Mouse (Mus musculus): ENCODE results near the gene Zdhhc23. TPM values are rescaled to one million over a fixed set of nuclear protein-coding genes. Genes with fewer than 3 reads are reported as not detected.

Zdhhc23 gene
- 0.59 and 1.4 TPM in 2 replicates for total RNA-seq (2015)
- total RNA-seq (2017): 0.54 and 0.62 TPM in 2 replicates

- ATAC-seq (replicated peaks; ENCODE audit: poor library complexity): peak; percentile 67
Observed at GRCm38 (mm10) chr16:43979328-43980109, at the start of gene Zdhhc23. Gene Zdhhc23, minus strand, starts transcription at chr16:43979791.

DNA sequence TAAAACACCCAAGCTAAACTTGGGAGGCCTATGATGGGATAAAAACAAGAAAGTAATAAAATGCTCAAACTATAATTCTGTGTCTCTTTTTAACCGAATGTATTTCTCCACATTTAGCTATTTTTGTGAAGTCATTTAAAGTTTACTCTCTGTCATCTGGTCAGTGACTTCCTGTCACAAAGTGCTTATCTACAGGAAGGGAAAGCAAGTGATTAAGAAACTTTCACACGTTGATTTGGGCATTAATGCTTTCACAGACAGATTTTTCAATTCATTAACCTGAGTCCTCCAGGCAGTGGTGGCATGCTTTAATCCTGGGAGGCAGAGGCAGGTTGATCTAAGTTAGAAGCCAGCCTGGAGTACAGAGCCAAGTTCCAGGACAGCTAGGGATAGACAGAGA lies 49.7 kb upstream of the Zdhhc23 start:
- ATAC-seq (replicated peaks; ENCODE audit: poor library complexity): 0 out of 2 replicates have a peak, but pooled peaks have one; percentile 24

DNA sequence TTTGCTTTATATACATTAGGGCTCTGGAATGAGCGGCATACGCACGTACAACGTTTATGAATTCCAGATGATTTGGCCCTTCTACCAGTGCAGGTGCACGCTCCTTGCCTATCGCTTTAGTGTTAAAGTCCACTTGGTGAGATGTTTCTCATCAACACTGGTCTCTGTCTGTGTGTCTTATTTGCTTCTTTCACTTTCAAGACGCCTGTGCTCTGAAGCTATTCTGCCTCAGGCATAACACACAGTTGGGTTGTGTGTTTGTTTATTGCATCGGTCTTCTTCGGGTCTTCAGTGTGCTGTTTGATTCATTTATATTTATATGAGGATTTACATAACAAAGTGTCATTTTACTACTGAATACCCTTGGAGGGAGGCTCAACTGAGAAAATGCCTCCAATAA lies 47.2 kb upstream of the Zdhhc23 start:
- ATAC-seq (replicated peaks; ENCODE audit: poor library complexity): no peak

DNA sequence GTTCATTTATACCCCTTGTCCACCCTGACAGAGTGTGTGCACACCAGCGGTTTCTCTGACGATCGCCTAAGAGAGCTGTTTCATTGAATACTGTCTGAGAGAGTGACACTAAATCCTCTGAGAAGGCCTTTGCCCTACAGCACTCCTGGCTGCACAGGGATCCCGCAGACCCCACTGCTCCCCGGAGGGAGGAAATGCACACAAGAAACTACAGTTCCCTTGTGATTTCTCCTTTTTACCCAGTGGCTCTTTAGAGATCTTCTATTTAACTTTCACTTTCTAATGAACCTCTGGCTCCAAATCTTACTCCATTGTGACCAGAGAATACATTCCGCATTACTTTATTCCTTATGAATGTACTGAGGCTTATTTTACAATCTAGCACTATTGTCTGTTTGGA lies 46.6 kb upstream of the Zdhhc23 start:
- ATAC-seq (replicated peaks; ENCODE audit: poor library complexity): peak; percentile 71

- ATAC-seq (replicated peaks; ENCODE audit: poor library complexity): 0 out of 2 replicates have a peak, but pooled peaks have one; percentile 10
Observed at GRCm38 (mm10) chr16:44018986-44019548, 39.5 kb upstream of the Zdhhc23 start.

GRCm38 (mm10) chr16:44018372-44018771 lies 38.8 kb upstream of the Zdhhc23 start:
- peak; percentile 90 for ATAC-seq (replicated peaks; ENCODE audit: poor library complexity)

- no peak for ATAC-seq (replicated peaks; ENCODE audit: poor library complexity)
Observed at GRCm38 (mm10) chr16:44017707-44018106, 38.1 kb upstream of the Zdhhc23 start.

DNA sequence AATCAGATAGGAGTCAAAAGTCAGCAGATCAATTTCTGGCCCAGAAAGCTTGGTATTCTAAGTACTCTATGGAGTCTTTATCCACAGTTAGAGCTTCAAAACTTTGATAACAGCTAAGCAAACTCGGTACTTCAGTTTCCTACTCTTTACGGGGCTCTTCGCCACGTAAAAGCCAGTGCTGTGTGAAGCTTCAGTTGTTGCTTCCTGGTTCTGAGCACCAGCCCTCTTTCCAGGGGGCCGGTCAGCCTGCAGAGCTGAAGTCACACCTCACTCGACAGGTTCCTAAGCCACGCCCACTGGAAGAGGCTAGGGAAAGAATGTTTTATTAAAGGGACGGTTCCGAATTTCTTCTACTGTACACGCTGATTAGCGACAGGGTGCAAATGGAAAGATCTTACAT lies 36.6 kb upstream of the Zdhhc23 start:
- peak; percentile 80 for ATAC-seq (replicated peaks; ENCODE audit: poor library complexity)

- ATAC-seq (replicated peaks; ENCODE audit: poor library complexity): no peak
Observed at GRCm38 (mm10) chr16:44015416-44016158, 36.0 kb upstream of the Zdhhc23 start.

GRCm38 (mm10) chr16:44011010-44011409 lies 31.4 kb upstream of the Zdhhc23 start:
- no peak for ATAC-seq (replicated peaks; ENCODE audit: poor library complexity)

- ATAC-seq (replicated peaks; ENCODE audit: poor library complexity): peak; percentile 98
Observed at GRCm38 (mm10) chr16:44002086-44002485, 22.5 kb upstream of the Zdhhc23 start.

- ATAC-seq (replicated peaks; ENCODE audit: poor library complexity): no peak
Observed at GRCm38 (mm10) chr16:43999541-43999940, 19.9 kb upstream of the Zdhhc23 start.

- no peak for ATAC-seq (replicated peaks; ENCODE audit: poor library complexity)
Observed at GRCm38 (mm10) chr16:43999111-43999510, 19.5 kb upstream of the Zdhhc23 start.

- ATAC-seq (replicated peaks; ENCODE audit: poor library complexity): no peak
Observed at GRCm38 (mm10) chr16:43994623-43995022, 15.0 kb upstream of the Zdhhc23 start.

- no peak; the same call in 1 of the 2 replicates for ATAC-seq (replicated peaks; ENCODE audit: poor library complexity)
Observed at GRCm38 (mm10) chr16:43986299-43986698, 6.7 kb upstream of the Zdhhc23 start.

DNA sequence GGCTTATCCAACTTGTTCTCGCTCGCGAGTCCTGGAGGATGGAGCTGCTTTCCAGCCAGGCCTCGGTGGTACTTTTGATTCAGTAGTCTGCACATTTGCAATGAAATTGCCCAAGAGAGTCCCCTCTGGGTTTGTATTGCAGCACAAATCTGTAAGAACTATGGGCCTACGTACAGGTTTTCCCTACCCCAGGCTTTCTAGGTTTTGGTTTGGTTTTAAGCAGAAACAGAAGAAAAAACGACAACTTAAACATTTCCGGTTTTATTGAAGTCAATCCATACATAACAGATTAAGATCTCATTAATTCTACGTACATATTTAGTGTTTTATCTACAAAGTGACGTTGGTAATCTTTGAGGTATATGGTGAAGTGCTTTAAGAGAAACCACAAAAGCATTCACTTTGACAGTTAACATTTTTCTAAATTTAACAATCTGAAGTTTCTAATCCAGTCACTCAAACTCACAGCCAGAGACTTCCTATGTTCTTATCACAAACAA lies 569 bp upstream of the Zdhhc23 start:
- ATAC-seq (replicated peaks; ENCODE audit: poor library complexity): 0 out of 2 replicates have a peak, but pooled peaks have one; percentile 3

DNA sequence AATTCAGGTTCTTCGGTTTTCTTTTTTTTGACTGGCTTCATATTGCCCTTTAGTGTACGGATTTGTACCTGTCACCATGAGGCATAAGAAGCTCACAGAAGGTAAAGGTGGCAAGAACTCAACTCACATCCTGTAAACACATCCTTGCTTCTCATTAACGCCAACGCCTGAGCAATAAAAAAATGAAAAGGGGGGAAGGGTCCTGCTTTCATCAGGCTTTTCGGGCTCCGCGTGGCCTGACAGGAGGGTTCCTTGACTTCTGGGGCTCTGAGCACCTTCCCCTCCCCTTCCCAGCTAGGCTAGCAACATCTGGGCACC lies 622 bp downstream of the Zdhhc23 start:
- peak; percentile 51 for ATAC-seq (replicated peaks; ENCODE audit: poor library complexity)

DNA sequence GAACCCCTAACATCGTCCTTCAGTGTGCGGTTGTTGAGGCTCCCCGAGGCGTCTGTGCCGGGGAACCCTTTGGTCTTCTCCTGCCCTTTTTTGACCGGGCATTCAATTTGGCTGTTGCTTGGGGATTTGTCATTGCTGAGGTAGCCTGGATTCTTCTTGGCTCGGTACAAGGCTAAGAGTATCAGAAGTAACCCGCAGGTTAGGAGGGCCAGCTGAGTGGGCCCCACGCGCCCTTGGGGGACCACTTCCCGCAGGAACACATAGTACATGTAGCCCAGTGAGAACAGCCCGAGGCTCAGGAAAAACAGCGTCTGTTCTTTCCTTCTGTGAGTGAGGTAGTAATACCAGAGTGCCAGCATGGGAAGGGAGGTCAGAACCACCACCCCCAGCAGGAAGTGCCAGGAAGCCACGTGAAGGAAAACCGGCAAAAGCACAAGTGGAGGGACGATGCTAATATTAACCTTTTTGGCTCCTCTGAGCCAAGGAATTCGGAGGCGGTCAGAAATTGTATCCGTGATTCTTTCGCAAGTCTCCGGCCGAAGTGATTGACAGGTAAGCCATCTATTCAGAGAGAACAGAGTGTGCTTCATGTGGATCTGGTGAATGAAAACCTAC lies 5.9 kb downstream of the Zdhhc23 start:
- no peak for ATAC-seq (replicated peaks; ENCODE audit: poor library complexity)

- ATAC-seq (replicated peaks; ENCODE audit: poor library complexity): no peak
Observed at GRCm38 (mm10) chr16:43973147-43973546, 6.4 kb downstream of the Zdhhc23 start.

GRCm38 (mm10) chr16:43972391-43972790 lies 7.2 kb downstream of the Zdhhc23 start:
- no peak for ATAC-seq (replicated peaks; ENCODE audit: poor library complexity)

DNA sequence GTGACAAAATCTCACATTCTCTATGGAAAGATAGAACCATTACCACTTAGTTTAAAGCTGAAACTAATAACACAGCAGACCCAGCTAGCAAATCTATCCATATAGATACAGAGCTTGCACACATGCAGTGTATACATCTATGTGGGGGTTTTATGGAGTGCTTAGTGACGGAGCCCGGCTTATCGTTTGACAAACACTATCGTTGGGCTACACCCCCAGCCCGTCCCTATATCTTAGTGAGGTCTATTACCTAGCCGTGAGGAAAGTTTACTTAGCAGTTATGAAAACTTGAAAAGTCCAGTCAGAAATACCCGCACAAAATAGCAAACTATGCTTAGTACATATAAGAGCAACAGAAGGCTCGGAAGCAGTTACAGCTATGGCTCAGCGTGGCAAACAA lies 7.8 kb downstream of the Zdhhc23 start:
- no peak for ATAC-seq (replicated peaks; ENCODE audit: poor library complexity)
